Mouse (Mus musculus): ENCODE measurements around the gene Ptgds. TPM values are rescaled to one million over a fixed set of nuclear protein-coding genes. Genes with fewer than 3 reads are reported as not detected.

The Ptgds gene
- total RNA-seq, 2 experiments from 2014 or later: 1,462 to 1,765 TPM

GRCm38 (mm10) chr2:25487965-25488670, 18.3 kb upstream of the Ptgds start:
- no peak for DNase-seq (ENCODE audit: low spot score in 2 of 2)
- intact Hi-C loops (cut with DNase I): no loop called here

DNA sequence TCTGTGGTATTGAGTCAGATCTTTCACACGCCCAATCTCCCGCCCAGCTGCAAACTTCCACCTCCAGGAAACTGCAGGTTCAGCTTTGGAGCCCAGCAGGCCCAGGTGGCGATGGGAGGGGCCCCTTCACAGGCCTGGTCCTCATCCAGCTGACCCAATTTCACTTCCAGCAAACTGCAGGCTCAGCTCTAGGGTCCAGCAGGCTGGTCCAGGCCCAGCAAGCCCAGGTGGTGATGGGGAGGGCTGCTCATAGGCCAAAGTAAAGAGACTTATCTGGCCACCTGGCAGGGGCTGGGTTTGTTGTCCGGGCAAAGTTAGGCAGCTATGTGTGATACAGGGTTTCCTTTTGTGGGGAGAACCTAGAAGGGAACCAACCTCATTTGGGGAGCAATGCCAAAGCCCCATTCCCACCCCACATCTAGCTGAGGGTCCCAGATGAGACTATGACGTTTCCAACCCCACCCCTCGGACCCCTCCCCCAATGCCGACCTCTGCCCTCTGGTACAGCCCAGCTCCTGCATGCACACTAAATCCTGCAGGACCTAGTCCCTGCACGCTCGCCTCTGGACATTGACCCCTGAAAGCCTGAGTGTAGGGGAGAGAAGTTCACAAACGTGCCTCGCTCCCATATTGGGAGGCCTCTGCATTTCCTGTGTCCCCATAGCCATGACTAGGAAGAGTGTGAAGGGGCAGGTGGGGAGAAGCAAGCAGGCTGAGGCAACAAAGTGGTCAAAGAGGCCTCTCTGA, 15.2 kb upstream of the Ptgds start:
- no peak for DNase-seq (ENCODE audit: low spot score in 2 of 2)
- intact Hi-C loops (cut with DNase I): no loop called here

DNA sequence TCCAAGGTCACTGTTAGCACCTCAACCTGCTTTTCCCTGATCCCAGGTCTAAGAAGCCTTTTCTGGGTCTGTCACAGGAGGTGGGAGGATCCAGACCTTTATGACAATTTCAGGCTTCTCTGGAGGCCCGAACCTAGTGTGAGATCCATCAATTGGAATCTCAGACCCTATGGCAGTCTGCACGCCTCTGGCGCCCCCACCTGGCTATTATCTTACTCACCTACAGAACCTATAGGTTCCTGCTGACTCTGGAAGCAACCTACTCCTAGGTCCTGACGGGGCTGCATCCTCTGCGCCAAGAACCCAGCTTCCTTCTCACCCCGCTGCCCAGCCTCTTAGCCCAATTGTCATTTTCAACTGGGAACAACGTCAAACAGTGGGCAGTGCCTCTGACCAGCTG, 13.1 kb upstream of the Ptgds start:
- intact Hi-C loops (cut with DNase I): no loop called here
- DNase-seq (ENCODE audit: low spot score in 2 of 2): no peak

- intact Hi-C loops (cut with DNase I): no loop called here
- DNase-seq (ENCODE audit: low spot score in 2 of 2): no peak
Measured at GRCm38 (mm10) chr2:25480541-25480940, 10.7 kb upstream of the Ptgds start.

DNA sequence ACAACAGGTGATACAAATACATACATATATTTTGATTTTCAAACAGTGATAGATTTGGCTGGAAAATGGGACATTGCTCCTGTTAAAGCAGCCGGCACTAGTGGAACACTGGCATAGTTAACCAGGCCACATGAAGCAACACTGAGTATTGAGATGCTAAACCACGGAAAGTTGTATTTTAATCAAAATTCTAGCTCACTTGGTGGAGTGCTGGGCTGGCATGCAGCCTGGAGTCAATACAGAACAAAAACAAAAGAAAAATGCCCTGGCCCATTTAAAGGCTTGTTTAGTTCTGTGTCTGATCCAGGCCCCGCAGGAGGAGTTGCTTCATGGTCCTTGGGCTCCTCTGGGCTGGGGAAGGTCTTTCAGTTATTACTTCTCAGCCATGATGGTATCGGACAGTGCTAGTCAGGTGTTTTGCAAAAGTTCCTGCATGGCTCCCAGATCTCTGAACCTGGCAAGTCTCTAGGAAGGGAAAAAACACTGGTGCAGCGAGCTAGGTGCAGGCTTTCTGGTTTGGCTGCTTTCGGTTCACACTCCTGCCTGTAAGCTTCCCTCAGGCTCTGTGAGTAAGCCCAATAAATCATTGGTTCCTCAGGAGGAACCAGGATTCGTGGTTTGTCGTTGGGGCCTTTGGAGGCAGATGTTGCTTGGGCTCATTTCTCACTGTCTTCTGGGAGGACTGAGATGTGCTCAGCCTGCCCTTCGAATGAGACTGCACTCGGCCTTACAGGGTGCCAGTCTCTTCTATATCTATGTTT, 9.9 kb upstream of the Ptgds start:
- intact Hi-C loops (cut with DNase I): no loop called here
- DNase-seq (ENCODE audit: low spot score in 2 of 2): no peak

DNA sequence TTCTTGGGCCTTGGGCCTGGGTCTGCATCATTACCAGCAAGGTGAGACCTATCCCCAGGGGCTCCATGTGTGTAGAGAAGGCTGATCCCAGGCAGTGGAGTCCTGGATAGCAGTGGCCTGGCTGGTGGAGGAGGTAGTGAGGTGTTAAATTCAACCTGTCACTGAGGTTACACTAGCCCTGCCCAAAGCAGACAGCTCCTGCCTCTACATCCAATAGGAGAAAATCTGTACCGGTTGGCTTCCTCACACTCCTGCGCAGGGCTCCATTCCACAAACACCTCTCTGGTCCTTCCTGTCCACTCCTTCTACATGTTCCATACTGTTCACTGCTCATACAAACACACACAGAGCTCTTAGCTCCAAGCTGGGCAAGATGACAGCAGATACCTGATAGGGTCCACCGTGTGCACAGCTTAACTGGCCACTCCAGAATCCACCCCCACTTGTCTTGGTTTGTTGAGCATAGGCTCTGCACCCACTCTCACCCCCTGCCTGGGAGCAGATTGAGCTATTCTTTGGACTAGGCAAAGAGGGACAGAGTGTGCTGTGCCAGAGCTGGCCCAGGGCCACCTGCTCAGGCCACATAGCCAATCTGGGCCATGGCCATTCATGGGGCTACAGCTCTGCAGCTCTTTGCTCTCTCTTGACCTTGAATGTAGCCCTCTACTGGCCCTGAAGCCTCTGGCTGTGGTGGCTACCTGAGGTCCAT, 8.3 kb upstream of the Ptgds start:
- intact Hi-C loops (cut with DNase I): no loop called here
- DNase-seq (ENCODE audit: low spot score in 2 of 2): peak; percentile 50 to 59

DNA sequence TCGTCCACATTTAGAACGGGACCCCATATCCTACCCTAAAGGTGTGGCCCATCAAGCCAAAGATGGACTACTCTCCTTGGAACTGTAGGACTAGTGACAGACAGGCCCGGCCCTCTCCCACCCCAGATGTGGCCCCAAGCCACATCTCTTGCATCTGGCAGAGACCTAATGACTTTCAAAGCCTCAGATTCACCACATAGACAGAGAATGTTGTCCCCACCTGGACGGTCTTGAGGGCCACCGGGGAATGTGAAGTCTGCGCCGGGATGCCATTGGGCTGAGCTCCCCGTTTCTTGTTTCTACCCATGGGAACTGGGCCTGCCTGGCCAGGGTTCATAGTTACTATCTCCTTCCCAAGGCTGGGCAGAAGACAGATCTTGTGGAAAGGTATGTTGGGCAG, 7.7 kb upstream of the Ptgds start:
- intact Hi-C loops (cut with DNase I): no loop called here
- no peak for DNase-seq (ENCODE audit: low spot score in 2 of 2)

- no peak for DNase-seq (ENCODE audit: low spot score in 2 of 2)
- intact Hi-C loops (cut with DNase I): no loop called here
Measured at GRCm38 (mm10) chr2:25472550-25472949, 2.7 kb upstream of the Ptgds start.

DNA sequence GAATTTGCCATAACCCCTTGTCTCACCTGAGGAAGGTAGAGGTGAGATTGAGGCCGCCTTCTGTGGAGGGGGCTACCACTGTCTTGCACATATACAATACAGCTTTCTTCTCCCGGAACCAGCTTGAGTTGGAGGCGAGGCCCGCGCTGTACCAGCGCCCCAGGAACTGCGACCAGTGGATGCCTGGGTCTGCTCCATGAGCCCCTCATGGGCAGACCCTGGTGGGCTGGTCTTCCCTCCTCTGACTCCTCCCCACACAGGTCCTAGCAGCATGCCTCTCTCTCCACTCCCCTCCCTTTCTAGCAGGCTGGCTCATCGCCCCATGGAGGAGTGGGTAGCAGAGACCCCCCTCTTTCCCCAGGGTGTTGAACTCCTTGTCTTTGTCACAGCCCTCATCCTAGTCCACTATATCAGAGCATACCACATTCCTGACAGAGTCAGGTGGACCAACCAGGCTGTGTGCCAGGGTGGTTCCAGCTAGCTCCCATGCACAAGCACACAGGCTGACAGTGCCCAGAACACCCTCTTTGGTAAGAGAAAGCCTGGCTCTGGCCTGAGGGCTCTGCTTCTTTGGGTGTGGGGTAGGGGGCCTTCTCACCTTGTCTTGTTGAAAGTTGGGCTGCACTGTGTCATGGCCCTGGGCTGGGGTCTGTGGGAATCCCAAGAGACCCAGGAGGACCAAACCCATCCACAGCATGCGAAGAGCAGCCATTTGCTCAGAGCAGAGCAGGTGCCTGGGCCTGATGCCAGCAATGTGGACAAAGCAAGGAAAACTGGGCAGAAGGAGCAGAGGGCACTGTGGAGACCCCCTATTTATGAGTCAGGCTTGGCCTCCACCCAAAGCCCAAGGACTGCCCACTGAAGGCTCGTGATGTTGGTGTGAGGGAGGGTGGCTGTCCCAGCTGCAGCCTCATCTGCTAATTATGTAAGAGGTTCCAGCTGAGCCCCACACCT, 607 bp downstream of the Ptgds start:
- no peak for DNase-seq (ENCODE audit: low spot score in 2 of 2)
- intact Hi-C loops (cut with DNase I): no loop called here

GRCm38 (mm10) chr2:25467606-25468303, 2.1 kb downstream of the Ptgds start:
- intact Hi-C loops (cut with DNase I): no loop called here
- no peak for DNase-seq (ENCODE audit: low spot score in 2 of 2)

DNA sequence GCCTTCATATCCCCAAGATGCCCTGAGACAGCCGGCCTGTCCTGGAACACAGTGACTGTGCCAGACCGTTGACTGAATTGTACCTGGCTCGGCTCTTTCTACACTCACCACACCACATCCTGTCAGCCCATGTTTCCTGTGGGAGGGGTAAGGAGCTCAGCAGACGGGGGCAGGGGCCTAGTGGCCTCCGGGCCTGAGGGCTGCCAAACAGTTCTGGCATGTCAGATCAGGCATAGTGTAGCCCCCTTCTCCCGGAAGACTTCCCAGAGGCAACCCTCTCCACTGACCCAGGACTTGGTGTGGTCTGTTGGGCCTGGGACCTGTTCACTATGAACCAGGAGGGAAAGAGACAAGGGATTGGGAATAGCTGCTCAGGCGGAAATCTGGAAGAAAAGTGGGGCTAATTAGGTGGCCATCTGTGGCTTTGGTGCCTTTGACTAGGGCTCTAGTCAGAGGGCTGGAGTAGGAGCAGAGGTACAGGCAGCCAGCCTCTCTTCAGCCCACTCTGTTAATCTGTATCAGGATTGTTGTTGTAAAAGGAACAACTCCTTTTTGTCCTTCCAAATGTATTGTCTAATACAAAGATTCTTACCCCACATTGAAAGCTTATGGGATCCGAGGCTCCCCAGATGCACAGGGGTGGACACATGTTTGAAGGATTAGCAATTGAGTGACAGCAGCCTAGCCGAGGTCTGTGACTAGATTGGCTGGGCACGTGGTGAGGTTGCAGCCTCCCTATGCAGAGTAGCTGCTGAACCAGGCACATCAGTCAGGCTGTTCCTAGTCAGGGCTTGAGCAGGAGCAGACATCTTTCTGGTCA, 3.8 kb downstream of the Ptgds start:
- intact Hi-C loops (cut with DNase I): no loop called here
- no peak for DNase-seq (ENCODE audit: low spot score in 2 of 2)

GRCm38 (mm10) chr2:25465256-25465655, 4.6 kb downstream of the Ptgds start:
- no peak for DNase-seq (ENCODE audit: low spot score in 2 of 2)
- intact Hi-C loops (cut with DNase I): no loop called here

GRCm38 (mm10) chr2:25463630-25464029, 6.2 kb downstream of the Ptgds start:
- intact Hi-C loops (cut with DNase I): loop anchor here (5.0 kb wide), 1 partner anchor 34 kb away; no protein-coding TSS in a partner anchor

DNA sequence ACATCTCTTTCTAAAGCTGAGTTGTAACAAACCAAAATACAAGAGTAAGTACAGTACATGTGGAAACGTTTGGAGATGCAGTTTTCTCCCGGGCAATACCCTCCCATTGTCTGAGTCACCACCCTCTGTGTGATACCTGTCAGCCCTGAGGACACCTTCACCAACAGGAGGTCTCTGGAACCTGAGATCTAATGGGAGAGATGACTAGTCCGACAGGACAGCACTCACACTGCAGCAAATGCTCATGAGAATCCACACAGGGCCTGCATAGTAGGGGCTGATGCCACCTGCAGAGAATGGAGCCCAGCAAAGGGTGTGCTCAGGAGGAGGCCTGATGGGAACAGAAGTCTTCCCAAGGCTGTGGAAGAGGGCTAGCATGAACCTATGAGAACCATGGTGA, 8.4 kb downstream of the Ptgds start:
- intact Hi-C loops (cut with DNase I): loop anchor here (5.0 kb wide), 1 partner anchor 36 kb away; no protein-coding TSS in a partner anchor
- no peak for DNase-seq (ENCODE audit: low spot score in 2 of 2)

More at GRCm38 (mm10) chr2:25463630-25464029, 6.2 kb downstream of the Ptgds start:
- no peak for DNase-seq (ENCODE audit: low spot score in 2 of 2)

- intact Hi-C loops (cut with DNase I): loop anchor here (5.0 kb wide), 1 partner anchor 37 kb away; no protein-coding TSS in a partner anchor
- peak; percentile 94 to 96 for DNase-seq (ENCODE audit: low spot score in 2 of 2)
Measured at GRCm38 (mm10) chr2:25460551-25461309, 9.1 kb downstream of the Ptgds start, which contains the start of gene Paxx. TSS of gene Paxx (minus strand) at chr2:25461094.

DNA sequence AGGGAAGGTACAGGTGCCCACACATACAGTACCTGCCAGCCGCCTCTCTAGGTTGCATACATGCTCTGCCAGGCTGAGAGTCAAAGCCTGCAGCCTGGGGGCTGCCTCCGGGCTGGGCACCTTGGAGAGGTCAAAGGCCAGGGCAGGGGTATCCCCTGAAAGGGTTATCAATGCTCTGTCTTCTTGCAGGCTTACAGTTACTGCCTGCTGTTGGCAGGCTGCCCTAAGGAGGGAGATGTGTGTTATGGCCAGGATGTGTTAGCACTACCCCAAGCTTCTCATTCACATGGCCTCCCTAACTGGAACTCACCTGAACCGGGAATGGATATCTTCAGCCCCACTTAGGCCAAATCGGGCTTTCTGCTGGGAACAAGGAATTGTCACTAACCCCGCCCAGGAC, 9.7 kb downstream of the Ptgds start:
- DNase-seq (ENCODE audit: low spot score in 2 of 2): peak in 1 of 2 experiments; percentile 52
- intact Hi-C loops (cut with DNase I): loop anchor here (5.0 kb wide), 1 partner anchor 37 kb away; no protein-coding TSS in a partner anchor
